Mouse (Mus musculus) lung, postnatal 0 days (tissue): ENCODE data around the gene Tmem30a. TPM values are rescaled to one million over a fixed set of nuclear protein-coding genes. Genes with fewer than 3 reads are reported as not detected.

ENCODE experiments used
- ATAC-seq: fragments of 200-750 bp; cut with Nextera tagmentation; 2 replicates; pipeline ENCODE4 v1.8.0; 2017; ENCODE audit warnings: moderate library complexity
- DNase-seq: peaks from one replicate; pipeline ENCODE4 v3.0.0-alpha.2; 2016; ENCODE audit warnings: low spot score
- H3K27ac ChIP-seq: fragments of 300-500 bp; sonication (generic); 2 replicates; pipeline ENCODE4 v1.5.1; 2014; ENCODE audit warnings: antibody characterized with exemption, mild to moderate bottlenecking, low read length, mixed read lengths
- H3K27me3 ChIP-seq: fragments of 300-500 bp; sonication (generic); replicated peaks from 2 replicates; pipeline ENCODE4 v1.6.1; 2014; ENCODE audit warnings: low read length, mixed read lengths; ENCODE audit not compliant: insufficient read depth
- H3K36me3 ChIP-seq: fragments of 300-500 bp; sonication (generic); 2 replicates; pipeline ENCODE4 v1.6.1; 2014; ENCODE audit warnings: low read length, mixed read lengths; ENCODE audit not compliant: insufficient read depth
- H3K4me1 ChIP-seq: fragments of 300-500 bp; sonication (generic); 2 replicates; pipeline ENCODE4 v1.6.1; 2014; ENCODE audit warnings: antibody characterized with exemption, low read depth, low read length, mixed read lengths; ENCODE audit not compliant: insufficient read depth
- H3K4me2 ChIP-seq: fragments of 300-500 bp; sonication (generic); replicated peaks from 2 replicates; pipeline ENCODE4 v1.6.1; 2014; ENCODE audit warnings: low read depth, mild to moderate bottlenecking, low read length, moderate library complexity, mixed read lengths
- H3K4me3 ChIP-seq: fragments of 300-500 bp; sonication (generic); 2 replicates; pipeline ENCODE4 v1.5.1; 2014; ENCODE audit warnings: low read depth, low read length
- H3K9ac ChIP-seq: fragments of 300-500 bp; sonication (generic); replicated peaks from 2 replicates; pipeline ENCODE4 v1.6.1; 2014; ENCODE audit warnings: low read depth, mild to moderate bottlenecking
- H3K9me3 ChIP-seq: fragments of 300-500 bp; sonication (generic); 2 replicates; pipeline ENCODE4 v1.6.1; 2016; ENCODE audit warnings: low read length, mixed read lengths
- CTCF ChIP-seq: IDR thresholded peaks from 2 replicates; pipeline ENCODE4 v1.5.1; 2016; ENCODE audit warnings: antibody characterized with exemption, mild to moderate bottlenecking
- EP300 ChIP-seq: IDR thresholded peaks from 2 replicates; pipeline ENCODE4 v1.6.1; 2016; ENCODE audit warnings: antibody characterized with exemption, mild to moderate bottlenecking, control low read depth
- WGBS: fragments of 180-500 bp; shearing (Covaris S2); extraction: QIAGEN DNeasy Blood & Tissue Kit; methylation state at CpG from one replicate; pipeline ENCODE4 v1.1.7; 2014; 5-methylcytosine and 5-hydroxymethylcytosine counted together
- polyA plus RNA-seq: library from polyadenylated mRNA; unstranded; fragments of >200 nt; fragmentation: Nextera tagmentation; extraction: Ambion mirVana; gene quantifications from 2 replicates; pipeline ENCODE4 v1.2.1, GENCODE M21; 2015

Tmem30a gene
- polyA plus RNA-seq, 1 experiment from 2014 or later: 129 TPM

DNA sequence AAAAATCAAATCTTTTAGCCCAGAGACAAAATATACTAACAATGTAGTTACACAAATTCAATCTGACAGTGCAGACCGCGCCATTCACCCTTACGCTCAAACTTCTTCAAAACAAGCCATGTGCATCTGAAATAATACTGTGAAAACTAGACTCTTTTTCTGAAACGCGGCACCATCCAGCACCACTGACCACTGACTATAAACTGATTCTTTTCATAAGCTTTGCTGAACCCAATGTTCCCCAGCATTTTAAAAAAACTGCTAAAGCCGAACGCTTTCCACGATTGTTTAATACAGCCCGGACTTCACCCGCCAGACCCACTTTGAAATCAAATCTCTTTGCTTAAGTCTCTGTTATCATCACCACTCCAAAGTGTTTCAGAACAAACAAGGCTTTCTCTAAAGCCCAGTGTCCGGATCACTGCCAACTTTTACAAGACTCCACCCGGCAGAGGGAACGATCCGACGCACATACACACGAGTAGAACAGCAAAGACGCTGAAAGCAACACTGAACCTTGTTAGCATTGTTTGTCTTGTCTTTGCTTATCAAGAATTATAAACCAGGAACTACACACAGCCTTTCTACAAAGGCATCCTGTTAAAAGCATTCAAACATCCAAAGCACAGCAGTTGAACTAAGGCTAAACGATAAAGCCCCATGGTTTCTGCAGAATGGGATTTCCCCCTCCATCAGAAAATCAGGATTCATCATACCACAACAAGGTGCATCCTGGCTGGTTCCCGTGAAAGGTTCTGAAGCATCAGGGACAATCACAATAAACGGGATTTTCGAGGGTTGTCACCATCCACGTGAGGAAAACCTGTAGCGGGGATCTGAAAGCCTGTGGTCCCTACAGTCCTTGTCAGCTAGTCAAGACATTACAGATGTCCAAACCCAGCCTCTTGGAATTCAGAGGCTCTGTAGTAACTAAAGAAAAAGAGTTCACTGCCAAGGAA is 36.8 kb upstream of the Tmem30a start:
- 31% methylated on average over 23 of the region's 23 CpGs for WGBS

DNA sequence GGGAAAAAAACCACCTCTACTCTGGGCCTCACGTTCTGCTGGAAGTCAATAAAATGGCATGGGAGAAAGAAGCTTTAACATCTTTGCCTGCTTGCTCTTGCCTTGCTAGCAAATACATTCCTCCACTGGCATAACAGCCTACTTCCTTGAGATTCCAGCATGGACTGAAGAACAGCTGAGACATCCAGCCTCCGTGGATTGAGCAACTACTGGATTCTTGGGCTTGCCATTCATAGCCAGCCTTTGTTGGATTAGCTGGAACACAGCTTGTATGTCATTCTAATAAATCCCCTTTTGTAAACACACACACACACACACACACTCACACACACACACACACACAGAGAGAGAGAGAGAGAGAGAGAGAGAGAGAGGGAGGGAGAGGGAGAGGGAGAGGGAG is 33.8 kb upstream of the Tmem30a start:
- Histone ChIP-seq H3K27me3 (no peaks in the 10 kb centered on the region), H3K9me3 (no peaks in the 10 kb centered on the region), H3K9ac (no peak overlapping the region), H3K36me3 (no peaks in the 10 kb centered on the region), H3K4me2 (no peak overlapping the region), H3K4me1 (no peaks in the 10 kb centered on the region; the same call in 1 of the 2 replicates), H3K27ac (no peak overlapping the region), H3K4me3 (no peak overlapping the region)
- TF ChIP-seq EP300 (0 out of 2 replicates have a peak, but pooled peaks have one; percentile 9), CTCF (no peak)
- ATAC-seq: peak; percentile 69
- WGBS: 36% methylated on average over 2 of the region's 2 CpGs
- DNase-seq: peak; percentile 63

More for the DNA sequence above, 36.8 kb upstream of the Tmem30a start:
- no peaks in the 10 kb centered on the region for H3K9me3 ChIP-seq
- DNase-seq (peak; percentile 42), ATAC-seq (peak; percentile 58)
- no peak overlapping the region for H3K27ac ChIP-seq
- H3K9ac ChIP-seq: no peak overlapping the region
- H3K27me3 ChIP-seq: no peaks in the 10 kb centered on the region
- H3K4me3 ChIP-seq: 0 out of 2 replicates have a peak overlapping the region, but pooled peaks have one; percentile 10
- no peaks in the 10 kb centered on the region; the same call in 1 of the 2 replicates for H3K4me1 ChIP-seq
- peak overlapping the region; percentile 42 for H3K4me2 ChIP-seq
- no peaks in the 10 kb centered on the region for H3K36me3 ChIP-seq
- no peak for TF ChIP-seq CTCF
- no peak for TF ChIP-seq EP300

DNA sequence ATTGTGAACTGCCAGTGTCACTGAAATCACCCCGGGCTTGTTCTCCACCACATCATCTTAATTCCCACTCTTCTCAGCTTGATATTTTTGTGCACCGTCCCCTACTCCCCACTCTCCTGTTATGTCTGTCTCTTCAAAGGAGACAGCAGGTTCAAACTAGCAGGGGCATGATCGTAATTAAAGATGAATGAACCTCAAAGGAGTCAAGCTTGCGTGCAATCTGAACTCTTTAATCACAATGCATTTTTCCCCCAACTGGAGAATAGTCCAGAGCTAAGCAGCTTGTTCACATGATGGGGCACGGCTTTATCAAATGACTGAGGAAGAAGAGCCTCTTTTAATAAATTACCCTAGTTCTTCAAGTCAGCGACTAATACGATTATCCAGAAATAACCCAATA is 32.2 kb upstream of the Tmem30a start:
- Histone ChIP-seq H3K36me3 (no peaks in the 10 kb centered on the region), H3K4me3 (no peak overlapping the region), H3K27me3 (no peaks in the 10 kb centered on the region), H3K27ac (no peak overlapping the region), H3K9me3 (no peaks in the 10 kb centered on the region), H3K9ac (no peak overlapping the region), H3K4me1 (no peaks in the 10 kb centered on the region; the same call in 1 of the 2 replicates), H3K4me2 (no peak overlapping the region)
- DNase-seq: no peak
- TF ChIP-seq EP300 (no peak), CTCF (no peak)
- WGBS: 90% methylated on average over 7 of the region's 7 CpGs
- ATAC-seq: no peak

DNA sequence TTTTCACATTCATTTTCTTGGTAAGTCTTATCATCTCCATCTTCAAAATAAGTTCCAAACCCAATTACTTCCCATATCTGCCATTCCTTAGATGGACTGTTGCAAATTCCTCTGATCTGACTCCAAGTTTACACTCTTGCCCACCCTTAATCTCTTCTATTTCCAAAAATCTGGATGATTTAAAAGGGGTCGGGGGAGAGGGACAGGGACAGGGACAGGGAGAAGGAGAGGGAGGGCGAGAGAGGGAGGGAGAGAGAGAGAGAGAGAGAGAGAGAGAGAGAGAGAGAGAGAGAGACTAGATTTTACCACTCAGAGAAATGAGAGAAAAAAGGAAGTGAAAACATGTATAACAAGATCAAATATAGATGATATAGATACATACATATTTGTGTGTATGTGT is 30.5 kb upstream of the Tmem30a start:
- WGBS: 73% methylated on average over 2 of the region's 2 CpGs
- TF ChIP-seq CTCF: no peak
- TF ChIP-seq EP300: no peak
- H3K27me3 ChIP-seq: no peaks in the 10 kb centered on the region

DNA sequence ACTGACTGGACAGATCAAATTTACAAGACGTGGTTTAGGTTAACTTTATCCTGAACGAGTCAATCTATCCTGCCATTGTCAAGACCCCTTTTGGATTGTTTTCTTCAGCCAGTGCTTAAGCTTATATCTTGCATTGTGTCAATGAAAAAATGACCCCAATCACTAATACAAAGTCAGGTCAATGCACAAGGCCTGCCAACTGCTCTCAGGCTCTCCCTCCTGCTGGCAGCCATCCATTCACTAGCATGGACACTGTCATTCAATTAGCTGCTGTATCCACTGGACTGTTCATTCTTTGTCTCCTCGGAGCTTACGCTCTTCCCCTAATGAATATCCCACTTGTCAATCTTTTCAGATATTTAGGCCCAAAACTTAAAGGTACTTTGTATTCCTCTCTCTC is 30.1 kb upstream of the Tmem30a start:
- H3K9ac ChIP-seq: no peak overlapping the region
- no peak for ATAC-seq
- no peaks in the 10 kb centered on the region for H3K9me3 ChIP-seq
- no peak for DNase-seq
- no peak overlapping the region for H3K4me3 ChIP-seq
- H3K4me2 ChIP-seq: no peak overlapping the region
- no peak for TF ChIP-seq CTCF
- no peak for TF ChIP-seq EP300
- no peaks in the 10 kb centered on the region for H3K4me1 ChIP-seq
- H3K36me3 ChIP-seq: peaks cover 7% of the 10 kb centered on the region; the same call in 1 of the 2 replicates
- no peaks in the 10 kb centered on the region for H3K27me3 ChIP-seq
- WGBS: 71% methylated on average over 4 of the region's 4 CpGs
- no peak overlapping the region for H3K27ac ChIP-seq

More for the DNA sequence above, 30.5 kb upstream of the Tmem30a start:
- no peak overlapping the region for H3K4me2 ChIP-seq
- no peak for ATAC-seq
- H3K27ac ChIP-seq: no peak overlapping the region
- DNase-seq: no peak
- peaks cover 7% of the 10 kb centered on the region; the same call in 1 of the 2 replicates for H3K36me3 ChIP-seq
- H3K4me3 ChIP-seq: no peak overlapping the region
- no peaks in the 10 kb centered on the region for H3K4me1 ChIP-seq
- no peaks in the 10 kb centered on the region for H3K9me3 ChIP-seq
- no peak overlapping the region for H3K9ac ChIP-seq

DNA sequence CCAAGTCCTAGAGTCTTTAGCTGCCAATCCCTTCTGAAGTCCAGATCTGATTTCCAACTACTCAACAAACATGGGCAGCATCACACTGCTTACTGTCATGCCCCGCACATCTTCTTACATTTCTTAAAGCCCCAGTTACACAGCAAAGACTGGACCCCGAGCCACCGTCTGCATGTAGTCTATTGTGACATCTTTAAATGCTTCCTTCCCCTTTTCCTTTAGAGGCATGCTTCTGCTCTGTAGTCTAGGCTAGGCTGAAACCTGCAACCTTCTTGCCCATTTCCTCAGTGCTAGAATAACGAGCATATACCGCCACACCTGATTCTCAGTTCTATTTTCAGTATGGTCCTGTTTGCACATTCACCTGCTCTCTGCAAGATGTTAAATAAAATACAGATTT is 23.2 kb upstream of the Tmem30a start:
- ATAC-seq (no peak), DNase-seq (no peak)
- H3K4me3 ChIP-seq: no peak overlapping the region
- H3K36me3 ChIP-seq: peaks cover 7% of the 10 kb centered on the region; the same call in 1 of the 2 replicates
- no peaks in the 10 kb centered on the region for H3K9me3 ChIP-seq
- H3K27me3 ChIP-seq: no peaks in the 10 kb centered on the region
- H3K27ac ChIP-seq: no peak overlapping the region
- H3K4me2 ChIP-seq: no peak overlapping the region
- no peaks in the 10 kb centered on the region for H3K4me1 ChIP-seq
- H3K9ac ChIP-seq: no peak overlapping the region
- WGBS: 79% methylated on average over 5 of the region's 5 CpGs
- TF ChIP-seq CTCF (no peak), EP300 (no peak)
